Mouse (Mus musculus): ENCODE data around the gene Irx6.

The Irx6 gene

DNA sequence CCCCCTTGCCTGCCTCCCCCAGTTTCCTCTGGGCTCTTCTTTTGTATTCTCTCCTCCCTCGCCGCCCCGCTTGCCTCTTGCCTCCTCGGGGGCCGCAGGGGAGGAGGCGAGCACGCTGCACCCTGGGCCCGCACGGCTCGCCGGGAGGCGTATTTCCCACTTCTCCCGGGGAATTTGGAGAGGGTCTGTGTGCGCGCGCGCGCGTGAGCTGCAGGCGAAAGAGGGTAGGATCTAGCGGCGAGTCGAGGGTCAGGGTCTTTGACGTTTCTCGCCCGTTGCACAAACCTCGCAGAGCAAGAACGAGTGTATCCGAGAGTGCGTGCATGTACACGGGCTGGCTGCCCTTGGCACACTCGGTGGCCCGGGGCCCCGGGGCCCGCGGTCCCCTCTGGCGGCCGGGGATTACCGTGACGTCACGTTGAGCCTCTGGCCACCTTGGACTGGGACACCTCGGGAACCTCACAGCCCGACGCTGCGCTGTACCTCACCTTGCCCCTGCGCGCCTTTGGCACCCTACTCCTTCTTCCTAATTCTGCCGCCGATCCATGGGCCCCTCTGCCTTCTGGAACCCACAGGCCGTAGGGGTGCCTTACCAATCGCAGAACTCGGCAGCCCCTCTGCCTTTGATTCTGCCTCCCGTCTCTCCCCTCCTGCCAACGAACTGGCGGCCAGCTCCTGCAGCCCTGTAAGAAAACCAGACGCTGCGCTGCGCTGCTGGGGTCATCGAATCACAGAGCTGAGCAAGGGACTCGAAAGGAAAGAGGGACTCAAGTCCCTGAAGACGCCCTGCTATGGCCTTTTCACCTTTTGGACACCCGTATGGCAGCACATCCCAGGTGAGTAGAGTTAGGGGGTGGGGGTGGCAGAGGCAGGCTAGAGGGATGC, at the start of gene Irx6:
Irx6 (plus strand) TSS at position 45 of the 885 bp plus-strand sequence.
- no peak for DNase-seq (ENCODE audit: low spot score)

- no peak for DNase-seq (ENCODE audit: low spot score)
These were observed 45.1 kb upstream of the Irx6 start for GRCm38 (mm10) chr8:92628711-92629650.

GRCm38 (mm10) chr8:92633199-92633598, 40.9 kb upstream of the Irx6 start:
- DNase-seq (ENCODE audit: low spot score), result no peak

DNA sequence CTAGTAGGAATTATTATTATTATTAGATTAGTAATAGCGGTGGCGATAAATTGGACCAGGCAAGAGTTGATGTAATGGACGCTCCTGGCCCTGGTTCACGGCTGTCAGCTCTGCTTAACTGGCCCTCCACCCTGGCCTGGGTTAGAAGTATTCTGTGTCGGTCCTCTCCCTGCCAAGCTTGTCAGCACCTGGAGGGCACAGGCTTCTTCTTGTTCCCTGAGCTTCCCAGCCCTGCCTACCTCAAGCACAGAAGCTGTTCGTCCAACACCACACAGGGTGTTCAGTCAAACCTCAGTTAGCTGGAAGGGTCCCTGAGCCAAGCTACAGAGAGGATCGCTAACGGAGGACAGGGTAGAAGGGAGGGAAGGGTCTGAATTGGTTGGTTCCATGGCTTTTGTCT, 33.3 kb upstream of the Irx6 start:
- no peak for DNase-seq (ENCODE audit: low spot score)

DNA sequence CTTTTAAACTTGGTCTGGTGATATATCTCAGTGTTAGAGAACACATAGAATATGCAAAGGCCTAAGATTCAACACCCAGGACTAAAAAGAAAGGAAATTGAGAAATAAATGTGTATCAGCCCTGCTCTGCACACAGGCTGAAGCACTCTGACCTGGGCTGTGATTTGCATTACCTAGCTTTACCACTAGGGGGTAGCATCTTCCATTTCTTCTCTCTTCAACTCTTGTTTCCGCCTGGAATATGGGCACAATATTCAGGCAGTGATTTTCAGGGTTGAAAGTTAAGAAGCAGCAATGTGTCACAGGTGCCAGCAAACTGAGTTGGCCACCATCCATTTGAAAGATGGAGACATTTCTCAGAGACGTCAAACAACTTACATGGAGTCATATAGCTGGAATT, 27.5 kb upstream of the Irx6 start:
- no peak for DNase-seq (ENCODE audit: low spot score)

DNA sequence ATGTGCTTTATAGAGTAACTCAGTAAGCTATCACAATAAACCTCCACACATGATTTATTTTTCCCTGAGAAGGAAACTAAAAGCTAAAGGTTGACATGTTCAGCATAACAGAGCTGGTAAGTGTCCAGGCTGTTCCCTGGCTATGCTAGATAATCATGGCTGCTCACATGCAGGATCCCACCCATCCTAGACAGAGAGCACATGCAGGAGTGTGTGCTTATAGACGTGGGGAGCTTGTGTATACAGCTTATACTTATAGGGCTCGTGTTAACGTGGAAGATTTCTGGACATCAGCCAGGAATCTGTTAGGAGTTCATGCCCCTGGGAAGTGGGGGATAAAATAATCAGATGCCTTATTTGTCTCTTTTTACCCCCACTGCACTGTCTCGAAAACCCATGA, 9.9 kb upstream of the Irx6 start:
- DNase-seq (ENCODE audit: low spot score), result no peak

- DNase-seq (ENCODE audit: low spot score), result no peak
These were observed 3.9 kb upstream of the Irx6 start for GRCm38 (mm10) chr8:92670236-92670635.

DNA sequence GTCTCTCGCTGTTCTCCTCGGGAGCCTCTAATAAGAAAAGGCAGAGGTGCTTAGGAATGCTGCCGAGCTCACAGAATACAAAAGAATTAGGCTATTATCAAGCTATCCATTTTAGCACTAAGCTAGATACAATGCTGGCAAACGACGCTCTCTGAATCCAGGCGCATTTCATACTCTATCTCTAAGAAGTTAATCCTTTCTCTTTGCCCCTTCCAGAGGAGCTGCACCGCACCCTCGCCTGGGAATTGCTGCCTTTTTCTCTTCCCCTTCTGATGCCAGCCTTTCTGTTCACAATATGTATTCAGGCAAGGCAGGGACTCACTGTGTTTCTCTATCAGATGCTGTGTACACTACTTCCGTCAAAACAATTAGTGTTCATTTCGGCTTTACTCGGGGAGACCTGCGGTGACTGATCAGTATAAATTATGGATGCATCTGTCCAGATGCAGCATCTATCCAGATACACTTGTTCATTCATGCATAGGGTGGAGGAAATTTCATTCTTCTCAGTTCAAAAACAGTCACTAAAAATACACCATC, 3.4 kb upstream of the Irx6 start:
- no peak for DNase-seq (ENCODE audit: low spot score)

DNA sequence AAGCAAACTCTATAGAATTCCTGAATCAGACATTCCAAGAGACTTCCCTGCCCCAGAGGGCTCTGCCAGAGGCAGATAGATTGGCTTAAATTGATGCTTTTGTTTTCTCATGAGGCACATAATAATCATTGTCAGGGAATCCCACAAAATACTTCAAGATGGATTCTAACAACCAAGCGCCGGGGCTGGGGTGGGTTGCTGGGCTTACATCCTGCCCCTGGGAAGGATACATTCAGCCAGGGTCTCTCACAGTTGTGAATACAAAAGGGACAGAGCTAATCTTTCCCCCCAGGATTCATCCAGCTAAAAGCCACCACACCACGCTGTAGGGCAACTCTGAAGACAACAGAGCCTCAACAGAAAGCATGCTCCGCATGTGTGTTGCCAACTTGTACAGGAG, 2.2 kb upstream of the Irx6 start:
- no peak for DNase-seq (ENCODE audit: low spot score)

- DNase-seq (ENCODE audit: low spot score), result no peak
These were observed 987 bp upstream of the Irx6 start for GRCm38 (mm10) chr8:92673101-92673500.

- DNase-seq (ENCODE audit: low spot score), result peak; percentile 36
These were observed 389 bp upstream of the Irx6 start for GRCm38 (mm10) chr8:92673555-92674243.

- DNase-seq (ENCODE audit: low spot score), result no peak
These were observed 4.3 kb downstream of the Irx6 start for GRCm38 (mm10) chr8:92678407-92678806.

DNA sequence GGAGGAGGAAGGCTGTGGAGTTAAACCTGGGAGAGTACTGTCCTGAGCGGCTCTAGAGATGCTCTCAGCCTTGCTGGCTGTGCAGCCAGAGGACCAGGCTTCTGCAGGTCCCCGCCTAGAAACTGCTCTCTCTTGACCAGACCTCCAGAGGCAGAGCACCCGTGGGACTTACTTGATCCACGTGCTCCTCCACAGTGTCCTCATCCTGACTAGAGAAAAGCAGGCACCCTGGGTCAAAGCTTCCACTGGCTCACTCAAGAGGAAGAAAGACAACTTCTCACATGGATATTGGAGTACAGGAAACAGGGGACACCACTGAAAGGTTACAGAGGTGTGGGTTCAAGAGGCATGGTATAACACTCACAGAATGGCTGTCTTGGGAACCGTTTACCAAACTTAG, 23.3 kb downstream of the Irx6 start:
- no peak for DNase-seq (ENCODE audit: low spot score)

GRCm38 (mm10) chr8:92698411-92698810, 24.3 kb downstream of the Irx6 start:
- no peak for DNase-seq (ENCODE audit: low spot score)

GRCm38 (mm10) chr8:92699922-92700540, 25.9 kb downstream of the Irx6 start:
- no peak for DNase-seq (ENCODE audit: low spot score)

DNA sequence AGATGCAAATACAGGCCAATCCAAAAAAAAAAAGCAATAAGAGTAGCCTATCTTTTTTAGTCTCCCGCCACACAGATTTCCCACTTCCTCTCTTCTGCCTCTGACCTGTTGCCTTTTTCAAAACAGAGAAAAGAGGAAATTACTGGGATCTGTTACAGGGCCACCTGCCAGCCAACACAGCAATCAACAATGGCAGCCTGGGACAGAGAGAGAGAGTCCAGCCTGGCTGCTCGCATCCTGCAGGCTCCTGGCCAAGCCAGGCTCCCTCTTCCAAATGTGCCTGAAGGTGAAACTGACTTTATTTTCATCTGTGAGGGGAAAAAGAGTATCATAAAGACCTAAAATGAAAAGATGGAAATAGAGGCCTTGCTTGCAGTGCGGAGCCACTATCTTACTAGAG, 29.3 kb downstream of the Irx6 start:
- DNase-seq (ENCODE audit: low spot score), result no peak

GRCm38 (mm10) chr8:92706311-92706710, 32.2 kb downstream of the Irx6 start:
- DNase-seq (ENCODE audit: low spot score), result peak; percentile 4

DNA sequence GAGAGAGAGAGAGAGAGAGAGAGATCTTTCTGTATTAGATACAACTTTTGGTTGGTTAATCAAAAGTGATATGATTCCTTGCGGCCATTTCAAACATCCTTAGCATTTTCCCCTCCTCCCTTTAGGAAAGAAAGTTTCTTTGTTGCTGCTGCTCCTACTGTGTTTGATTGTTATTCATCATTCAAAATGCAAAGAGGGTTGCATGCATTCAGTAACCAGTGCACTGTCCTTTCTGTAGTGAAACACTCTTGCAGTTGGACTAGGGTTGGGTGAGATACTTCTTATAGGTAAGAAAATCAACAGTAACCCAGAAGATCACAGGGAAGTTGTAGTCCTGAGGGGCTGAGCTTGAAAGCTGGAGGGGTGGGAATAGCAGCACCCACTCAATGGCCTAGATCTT, 39.2 kb downstream of the Irx6 start:
- DNase-seq (ENCODE audit: low spot score), result no peak

- no peak for DNase-seq (ENCODE audit: low spot score)
These were observed 43.3 kb downstream of the Irx6 start for GRCm38 (mm10) chr8:92717418-92717817.

- no peak for DNase-seq (ENCODE audit: low spot score)
These were observed 44.0 kb downstream of the Irx6 start for GRCm38 (mm10) chr8:92718057-92718456.

DNA sequence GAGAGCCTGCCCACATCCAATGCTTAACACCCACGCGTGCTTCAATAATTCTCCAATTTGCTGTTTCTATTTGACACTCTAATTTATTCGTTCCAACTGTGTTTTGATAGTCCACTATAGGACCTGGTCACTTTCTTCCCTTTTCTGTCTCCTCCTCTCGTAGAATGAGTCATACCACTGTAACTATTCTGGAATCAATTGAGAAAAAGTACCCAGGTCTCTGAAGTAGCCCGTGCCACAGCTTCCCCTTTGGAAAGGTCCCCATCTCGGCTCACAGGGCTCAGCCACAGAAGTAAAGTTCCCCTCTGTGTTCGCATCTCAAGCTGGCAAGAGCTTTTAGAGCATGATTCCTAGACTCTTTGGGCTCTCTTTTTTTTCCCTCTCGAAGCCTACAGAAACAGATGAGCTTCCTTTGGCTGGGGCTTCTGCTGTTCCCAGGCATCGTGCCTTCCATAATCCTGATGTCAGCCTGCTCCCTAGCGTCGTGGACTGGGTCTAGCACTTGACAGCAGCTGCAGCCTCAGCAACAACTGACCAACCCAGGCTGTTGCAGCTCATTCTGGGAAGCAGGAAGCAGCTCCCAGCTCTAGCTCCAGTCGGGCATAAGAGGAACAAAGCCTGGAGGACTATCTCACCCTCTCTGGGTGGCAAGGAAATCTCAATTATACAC, 47.3 kb downstream of the Irx6 start:
- DNase-seq (ENCODE audit: low spot score), result peak; percentile 41

Data from urinary bladder, postnatal 14 days (tissue).